Mouse (Mus musculus): ENCODE results near the gene Pramel6. TPM values are rescaled to one million over a fixed set of nuclear protein-coding genes. Genes with fewer than 3 reads are reported as not detected.
"Not testable (repeated sequence)": the region's sequence is repeated elsewhere in the genome, so short reads cannot be mapped to it uniquely, and the experiment has no call there.

Pramel6 gene
- polyA plus RNA-seq (2016; fragmentation: Nextera tagmentation; extraction: Ambion mirVana), result not detected in 2 replicates

- no peak within 1 kb of the TSS for H3K4me3 ChIP-seq
- WGBS, result 90% methylated on average over 6 of the region's 6 CpGs
- DNase-seq (ENCODE audit: low spot score), result no peak
- no peaks in the 10 kb centered on the region for H3K36me3 ChIP-seq
- no peaks in the 10 kb centered on the region for H3K9me3 ChIP-seq (replicated peaks)
- no peaks in the 10 kb centered on the region for H3K27me3 ChIP-seq (ENCODE audit: low read depth, poor library complexity, severe bottlenecking)
- H3K27ac ChIP-seq, result no peak within 1 kb of the TSS
- no peaks in the 10 kb centered on the region for H3K4me1 ChIP-seq
Observed at GRCm38 (mm10) chr2:87506265-87506664, at the start of gene Pramel6. TSS of gene Pramel6 (plus strand) at chr2:87506565.

- no peaks in the 10 kb centered on the region for H3K36me3 ChIP-seq
- no peak overlapping the region for H3K27ac ChIP-seq
- H3K4me3 ChIP-seq, result no peak overlapping the region
- H3K4me1 ChIP-seq, result no peaks in the 10 kb centered on the region
- H3K27me3 ChIP-seq (ENCODE audit: low read depth, poor library complexity, severe bottlenecking), result no peaks in the 10 kb centered on the region
- WGBS, result 95% methylated on average over 4 of the region's 4 CpGs
- no peaks in the 10 kb centered on the region for H3K9me3 ChIP-seq (replicated peaks)
- DNase-seq (ENCODE audit: low spot score), result no peak
Observed at GRCm38 (mm10) chr2:87461769-87462168, 44.6 kb upstream of the Pramel6 start.

GRCm38 (mm10) chr2:87480207-87480606 lies 26.2 kb upstream of the Pramel6 start:
- Histone ChIP-seq H3K4me1 (no peaks in the 10 kb centered on the region), H3K9me3 (replicated peaks) (no peaks in the 10 kb centered on the region), H3K27me3 (ENCODE audit: low read depth, poor library complexity, severe bottlenecking) (no peaks in the 10 kb centered on the region)

GRCm38 (mm10) chr2:87481158-87481557 lies 25.2 kb upstream of the Pramel6 start:
- no peak for DNase-seq (ENCODE audit: low spot score)

More at GRCm38 (mm10) chr2:87480207-87480606, 26.2 kb upstream of the Pramel6 start:
- no peak for DNase-seq (ENCODE audit: low spot score)
- no peaks in the 10 kb centered on the region for H3K36me3 ChIP-seq
- no peak overlapping the region for H3K27ac ChIP-seq
- no peak overlapping the region for H3K4me3 ChIP-seq

GRCm38 (mm10) chr2:87482276-87482675 lies 24.1 kb upstream of the Pramel6 start:
- no peaks in the 10 kb centered on the region for H3K27me3 ChIP-seq (ENCODE audit: low read depth, poor library complexity, severe bottlenecking)
- DNase-seq (ENCODE audit: low spot score), result no peak
- H3K9me3 ChIP-seq (replicated peaks), result no peaks in the 10 kb centered on the region
- H3K4me3 ChIP-seq, result no peak overlapping the region
- 81% methylated on average over 2 of the region's 2 CpGs for WGBS
- no peaks in the 10 kb centered on the region for H3K36me3 ChIP-seq
- H3K4me1 ChIP-seq, result no peaks in the 10 kb centered on the region
- H3K27ac ChIP-seq, result no peak overlapping the region

More at GRCm38 (mm10) chr2:87481158-87481557, 25.2 kb upstream of the Pramel6 start:
- no peak overlapping the region for H3K27ac ChIP-seq
- 92% methylated on average over 4 of the region's 4 CpGs for WGBS
- no peaks in the 10 kb centered on the region for H3K4me1 ChIP-seq
- H3K27me3 ChIP-seq (ENCODE audit: low read depth, poor library complexity, severe bottlenecking), result no peaks in the 10 kb centered on the region
- H3K4me3 ChIP-seq, result no peak overlapping the region
- H3K36me3 ChIP-seq, result no peaks in the 10 kb centered on the region
- no peaks in the 10 kb centered on the region for H3K9me3 ChIP-seq (replicated peaks)

GRCm38 (mm10) chr2:87496993-87497392 lies 9.4 kb upstream of the Pramel6 start, which contains the start of gene Pramel7:
TSS of gene Pramel7 (minus strand) at chr2:87497093.
- WGBS, result 89% methylated on average over 4 of the region's 5 CpGs
- H3K4me3 ChIP-seq; H3K36me3 ChIP-seq; H3K4me1 ChIP-seq; H3K9me3 ChIP-seq (replicated peaks); H3K27ac ChIP-seq; DNase-seq (ENCODE audit: low spot score); H3K27me3 ChIP-seq (ENCODE audit: low read depth, poor library complexity, severe bottlenecking): not testable (repeated sequence)

GRCm38 (mm10) chr2:87515046-87515445 lies 8.7 kb downstream of the Pramel6 start:
- Histone ChIP-seq H3K4me3 (no peak overlapping the region), H3K9me3 (replicated peaks) (no peaks in the 10 kb centered on the region), H3K27me3 (ENCODE audit: low read depth, poor library complexity, severe bottlenecking) (no peaks in the 10 kb centered on the region), H3K27ac (no peak overlapping the region), H3K36me3 (no peaks in the 10 kb centered on the region), H3K4me1 (no peaks in the 10 kb centered on the region)
- WGBS, result 93% methylated on average over 2 of the region's 2 CpGs
- no peak for DNase-seq (ENCODE audit: low spot score)

GRCm38 (mm10) chr2:87515457-87516060 lies 9.2 kb downstream of the Pramel6 start:
- Histone ChIP-seq H3K27ac (no peak overlapping the region), H3K9me3 (replicated peaks) (no peaks in the 10 kb centered on the region), H3K27me3 (ENCODE audit: low read depth, poor library complexity, severe bottlenecking) (no peaks in the 10 kb centered on the region), H3K4me1 (no peaks in the 10 kb centered on the region), H3K4me3 (no peak overlapping the region), H3K36me3 (no peaks in the 10 kb centered on the region)
- 85% methylated on average over 7 of the region's 8 CpGs for WGBS
- no peak for DNase-seq (ENCODE audit: low spot score)

- 97% methylated on average over 3 of the region's 3 CpGs for WGBS
- no peaks in the 10 kb centered on the region for H3K36me3 ChIP-seq
- H3K9me3 ChIP-seq (replicated peaks), result no peaks in the 10 kb centered on the region
- H3K27me3 ChIP-seq (ENCODE audit: low read depth, poor library complexity, severe bottlenecking), result no peaks in the 10 kb centered on the region
- H3K27ac ChIP-seq, result no peak overlapping the region
- no peak overlapping the region for H3K4me3 ChIP-seq
- DNase-seq (ENCODE audit: low spot score), result no peak
- no peaks in the 10 kb centered on the region for H3K4me1 ChIP-seq
Observed at GRCm38 (mm10) chr2:87516581-87516980, 10.2 kb downstream of the Pramel6 start.

GRCm38 (mm10) chr2:87520651-87521050 lies 14.3 kb downstream of the Pramel6 start:
- no peak overlapping the region for H3K4me3 ChIP-seq
- 85% methylated on average over 4 of the region's 4 CpGs for WGBS
- H3K36me3 ChIP-seq, result no peaks in the 10 kb centered on the region
- DNase-seq (ENCODE audit: low spot score), result no peak
- no peaks in the 10 kb centered on the region for H3K27me3 ChIP-seq (ENCODE audit: low read depth, poor library complexity, severe bottlenecking)
- no peak overlapping the region for H3K27ac ChIP-seq
- no peaks in the 10 kb centered on the region for H3K9me3 ChIP-seq (replicated peaks)
- no peaks in the 10 kb centered on the region for H3K4me1 ChIP-seq

- H3K4me3 ChIP-seq, result 0 out of 2 replicates have a peak overlapping the region, but pooled peaks have one; percentile 19
- peak; percentile 35 for DNase-seq (ENCODE audit: low spot score)
- H3K27me3 ChIP-seq (ENCODE audit: low read depth, poor library complexity, severe bottlenecking); H3K4me1 ChIP-seq; H3K36me3 ChIP-seq; H3K9me3 ChIP-seq (replicated peaks); H3K27ac ChIP-seq: not testable (repeated sequence)
- 40% methylated on average over 39 of the region's 39 CpGs for WGBS
Observed at GRCm38 (mm10) chr2:87525899-87526616, 19.7 kb downstream of the Pramel6 start.

GRCm38 (mm10) chr2:87531496-87531895 lies 25.1 kb downstream of the Pramel6 start, which contains the start of gene Olfr153:
TSS of gene Olfr153 (plus strand) at chr2:87531796.
- Histone ChIP-seq H3K9me3 (replicated peaks) (no peaks in the 10 kb centered on the region), H3K36me3 (no peaks in the 10 kb centered on the region), H3K4me1 (no peaks in the 10 kb centered on the region), H3K27me3 (ENCODE audit: low read depth, poor library complexity, severe bottlenecking) (no peaks in the 10 kb centered on the region), H3K27ac (no peak within 1 kb of the TSS), H3K4me3 (no peak within 1 kb of the TSS)
- DNase-seq (ENCODE audit: low spot score), result no peak

GRCm38 (mm10) chr2:87534826-87535225 lies 28.5 kb downstream of the Pramel6 start:
- Histone ChIP-seq H3K27me3 (ENCODE audit: low read depth, poor library complexity, severe bottlenecking) (no peaks in the 10 kb centered on the region), H3K36me3 (no peaks in the 10 kb centered on the region), H3K9me3 (replicated peaks) (no peaks in the 10 kb centered on the region), H3K27ac (no peak overlapping the region), H3K4me3 (no peak overlapping the region), H3K4me1 (no peaks in the 10 kb centered on the region)
- DNase-seq (ENCODE audit: low spot score), result no peak
- WGBS, result 81% methylated on average over 2 of the region's 2 CpGs

Measured in limb, embryonic 10.5 days (tissue).